Mouse (Mus musculus) brain, embryonic 14.5 days (tissue): ENCODE results near the gene Pola1.

Experiments used
- CTCF ChIP-seq: fragments of 200-500 bp; IDR thresholded peaks from 2 replicates; pipeline ENCODE4 v1.5.1; 2012; ENCODE audit warnings: inconsistent platforms, mild to moderate bottlenecking, moderate library complexity, borderline replicate concordance; ENCODE audit not compliant: insufficient read depth, insufficient read length; ENCODE audit errors: extremely low read depth
- POLR2A ChIP-seq: fragments of 200-500 bp; IDR thresholded peaks from 2 replicates; pipeline ENCODE4 v1.6.1; 2012; ENCODE audit warnings: mild to moderate bottlenecking, inconsistent platforms, borderline replicate concordance; ENCODE audit not compliant: poor library complexity, insufficient read depth, insufficient read length, severe bottlenecking; ENCODE audit errors: extremely low read depth

DNA sequence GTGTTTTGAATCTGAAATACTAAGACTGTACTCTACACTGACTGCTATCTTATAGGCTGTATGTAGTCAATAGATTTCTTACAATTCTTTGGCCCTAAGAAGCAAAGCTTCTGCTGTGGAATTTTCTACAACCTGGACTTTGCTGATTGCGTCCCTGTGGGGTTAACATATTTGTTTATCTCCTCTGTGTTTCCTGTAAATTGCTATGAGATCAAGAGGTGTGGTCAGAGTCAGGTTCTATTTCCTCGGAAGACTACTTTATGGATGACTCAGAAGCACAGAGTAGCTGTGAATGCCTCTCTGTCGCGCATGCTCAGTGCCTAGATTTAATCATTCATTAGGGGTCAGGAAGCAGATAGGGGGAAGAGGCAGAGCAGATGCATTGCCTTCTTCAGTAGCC is 32.8 kb upstream of the Pola1 start:
- TF ChIP-seq POLR2A = no peak
- TF ChIP-seq CTCF = no peak
